Mouse (Mus musculus): Measurements from ENCODE around the gene B3gntl1. TPM values are rescaled to one million over a fixed set of nuclear protein-coding genes. Genes with fewer than 3 reads are reported as not detected.

B3gntl1 gene
- total RNA-seq (2023): 10 to 100 TPM; 13.8 to 16.8 TPM

DNA sequence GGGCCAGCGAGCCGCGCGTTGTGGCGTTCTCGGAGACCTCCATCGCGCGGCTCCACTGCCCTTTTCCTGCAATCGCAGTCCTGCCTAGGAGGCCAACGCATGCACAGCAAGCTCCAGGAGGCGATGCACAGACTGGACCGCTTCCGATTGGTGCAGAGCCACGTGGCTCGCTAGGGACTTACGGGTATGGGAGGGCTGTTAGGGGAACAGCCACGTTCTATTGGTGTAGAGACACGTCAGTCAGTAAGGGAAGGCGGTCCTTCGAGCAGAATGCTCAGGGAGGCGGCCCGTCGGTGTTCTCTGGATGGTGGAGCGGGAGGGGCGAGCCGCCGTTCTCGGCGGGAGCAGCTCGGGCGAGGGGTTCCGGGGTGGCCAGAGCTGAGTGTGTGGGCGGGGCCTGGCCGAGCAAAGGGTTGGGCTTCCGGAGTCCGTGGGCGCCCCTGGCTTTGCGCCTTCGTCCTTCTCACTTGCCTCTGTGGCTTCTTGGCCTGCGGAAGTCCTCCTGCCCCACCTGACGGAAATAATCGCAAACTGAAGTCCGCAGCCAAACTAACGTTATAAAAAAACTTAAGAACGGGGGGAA lies at the start of gene B3gntl1:
Gene B3gntl1 (minus strand): TSS at position 164 of the 583 bp plus-strand sequence.

DNA sequence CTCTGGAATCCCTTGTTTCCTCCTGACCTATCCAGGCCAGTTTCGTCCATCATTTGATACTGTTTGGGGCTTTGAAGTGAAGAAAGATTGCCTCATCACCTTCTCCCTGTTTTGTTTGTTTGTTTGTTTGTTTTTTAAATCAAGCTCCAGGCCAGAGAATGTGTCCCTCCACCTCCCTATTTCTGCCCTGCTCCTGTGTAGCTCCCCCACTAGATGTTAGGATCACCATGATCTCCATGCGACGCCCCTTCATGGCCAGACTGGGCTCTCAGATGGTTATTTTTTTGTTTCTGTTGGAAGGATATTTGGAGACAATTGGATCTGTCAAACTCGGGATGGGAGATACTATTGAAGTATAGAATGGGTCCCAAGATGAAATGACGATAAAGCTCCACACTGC lies 28.3 kb upstream of the B3gntl1 start, which contains the start of gene Metrnl:
Gene Metrnl (plus strand): TSS at position 301 of the 400 bp plus-strand sequence.

Other genes starting within 250 kb of the B3gntl1 start
- gene Fn3k, start 238.2 kb downstream of the B3gntl1 start, total RNA-seq (2023): under 1 TPM; 0.18 to 0.26 TPM
- 10 to 100 TPM; 36.6 to 39.7 TPM for gene Tbcd, start 221.2 kb downstream of the B3gntl1 start, total RNA-seq (2023)
- gene Zfp750, start 153.8 kb downstream of the B3gntl1 start, total RNA-seq (2023): not detected
- 1 to 10 TPM; 2.1 to 2.4 TPM for gene Metrnl, start 28.4 kb upstream of the B3gntl1 start, total RNA-seq (2023)
- gene Ptchd3, start 157.1 kb upstream of the B3gntl1 start, total RNA-seq (2023): not detected